Mouse (Mus musculus) frontal cortex, adult (tissue): ENCODE results near the gene Orm2.
A peak's percentile ranks its signal among the peaks of the same experiment; 100 is the strongest.
"Not testable (repeated sequence)": the region's sequence is repeated elsewhere in the genome, so short reads cannot be mapped to it uniquely, and the experiment has no call there.

Experiments
- ATAC-seq: cut with Nextera tagmentation; 2 replicates; pipeline ENCODE4 v1.9.2; 2017; ENCODE audit warnings: mild to moderate bottlenecking, moderate library complexity, mixed read lengths; ENCODE audit not compliant: low TSS enrichment

Orm2 gene

GRCm38 (mm10) chr4:63362150-63362549 lies at the start of gene Orm2:
Gene Orm2 (plus strand): TSS chr4:63362449.
- no peak for ATAC-seq

- ATAC-seq, result no peak
These were observed 48.2 kb upstream of the Orm2 start for GRCm38 (mm10) chr4:63314063-63314462.

GRCm38 (mm10) chr4:63316076-63316746 lies 46.0 kb upstream of the Orm2 start:
- ATAC-seq, result peak; percentile 95

GRCm38 (mm10) chr4:63319566-63319965 lies 42.7 kb upstream of the Orm2 start:
- not testable (repeated sequence) for ATAC-seq

- ATAC-seq, result peak; percentile 47; the same call in 1 of the 2 replicates
These were observed 38.9 kb upstream of the Orm2 start for GRCm38 (mm10) chr4:63323275-63323815.

GRCm38 (mm10) chr4:63333403-63333802 lies 28.8 kb upstream of the Orm2 start:
- ATAC-seq, result no peak

GRCm38 (mm10) chr4:63338414-63339076 lies 23.7 kb upstream of the Orm2 start:
- ATAC-seq, result peak; percentile 97

- ATAC-seq, result no peak
These were observed 19.8 kb upstream of the Orm2 start for GRCm38 (mm10) chr4:63342491-63342890.

GRCm38 (mm10) chr4:63343608-63344007 lies 18.6 kb upstream of the Orm2 start:
- ATAC-seq, result no peak

- no peak for ATAC-seq
These were observed 18.0 kb upstream of the Orm2 start, which contains the start of gene Orm1 for GRCm38 (mm10) chr4:63344295-63344694. Gene Orm1 (plus strand): TSS chr4:63344560.

GRCm38 (mm10) chr4:63345261-63345660 lies 17.0 kb upstream of the Orm2 start:
- ATAC-seq, result no peak

- no peak for ATAC-seq
These were observed 15.6 kb upstream of the Orm2 start for GRCm38 (mm10) chr4:63346659-63347058.

- no peak for ATAC-seq
These were observed 13.7 kb upstream of the Orm2 start for GRCm38 (mm10) chr4:63348524-63348923.

GRCm38 (mm10) chr4:63355877-63356665 lies 6.2 kb upstream of the Orm2 start, which contains the start of gene Orm3:
Gene Orm3 (plus strand): TSS chr4:63356162.
- ATAC-seq, result no peak

GRCm38 (mm10) chr4:63356981-63357570 lies 5.2 kb upstream of the Orm2 start:
- no peak for ATAC-seq

- ATAC-seq, result no peak
These were observed 2.4 kb upstream of the Orm2 start for GRCm38 (mm10) chr4:63359861-63360260.

- ATAC-seq, result peak; percentile 92
These were observed 6.3 kb downstream of the Orm2 start for GRCm38 (mm10) chr4:63368577-63368976.

- no peak for ATAC-seq
These were observed 8.6 kb downstream of the Orm2 start for GRCm38 (mm10) chr4:63370897-63371296.

- peak; percentile 66 for ATAC-seq
These were observed 9.6 kb downstream of the Orm2 start for GRCm38 (mm10) chr4:63371890-63372289.

- ATAC-seq, result no peak
These were observed 11.2 kb downstream of the Orm2 start for GRCm38 (mm10) chr4:63373404-63373803.

- no peak for ATAC-seq
These were observed 12.1 kb downstream of the Orm2 start for GRCm38 (mm10) chr4:63374331-63374730.

GRCm38 (mm10) chr4:63375367-63375766 lies 13.1 kb downstream of the Orm2 start:
- ATAC-seq, result no peak
